Mouse (Mus musculus): ENCODE measurements around the gene Tbx1. TPM values are rescaled to one million over a fixed set of nuclear protein-coding genes. Genes with fewer than 3 reads are reported as not detected.
A peak's percentile ranks its signal among the peaks of the same experiment; 100 is the strongest.

Gene Tbx1
- polyA plus RNA-seq, 1 experiment from 2014 or later, result 0.47 TPM

- peak overlapping the region; percentile 57 for H3K4me3 ChIP-seq (ENCODE audit: low read length)
- ATAC-seq (replicated peaks; ENCODE audit: extremely low read depth, insufficient read depth, low FRiP score), result no peak
- H3K9me3 ChIP-seq (replicated peaks; ENCODE audit: control insufficient read depth, low read length), result no peaks in the 10 kb centered on the region
- H3K36me3 ChIP-seq (ENCODE audit: control insufficient read depth, insufficient read depth), result no peaks in the 10 kb centered on the region
- 5% methylated on average over 83 of the region's 83 CpGs for WGBS
- H3K4me2 ChIP-seq (ENCODE audit: low read depth, low read length), result peak overlapping the region; percentile 76
- H3K27ac ChIP-seq (ENCODE audit: low read length), result no peak overlapping the region
- H3K9ac ChIP-seq (ENCODE audit: low read length), result peak overlapping the region; percentile 3
- H3K27me3 ChIP-seq (ENCODE audit: control insufficient read depth, insufficient read depth, low read length), result peaks cover 91% of the 10 kb centered on the region
- peaks cover 35% of the 10 kb centered on the region for H3K4me1 ChIP-seq (ENCODE audit: control insufficient read depth, insufficient read depth, low read length)
Observed at GRCm38 (mm10) chr16:18586076-18586905, 4.2 kb downstream of the Tbx1 start.

- Histone ChIP-seq H3K9ac (ENCODE audit: low read length) (no peak overlapping the region), H3K36me3 (ENCODE audit: control insufficient read depth, insufficient read depth) (no peaks in the 10 kb centered on the region), H3K4me1 (ENCODE audit: control insufficient read depth, insufficient read depth, low read length) (peaks cover 32% of the 10 kb centered on the region), H3K4me2 (ENCODE audit: low read depth, low read length) (no peak overlapping the region), H3K4me3 (ENCODE audit: low read length) (peak overlapping the region; percentile 57), H3K27ac (ENCODE audit: low read length) (no peak overlapping the region), H3K27me3 (ENCODE audit: control insufficient read depth, insufficient read depth, low read length) (peaks cover 91% of the 10 kb centered on the region), H3K9me3 (replicated peaks; ENCODE audit: control insufficient read depth, low read length) (no peaks in the 10 kb centered on the region)
- ATAC-seq (replicated peaks; ENCODE audit: extremely low read depth, insufficient read depth, low FRiP score), result no peak
- WGBS, result 27% methylated on average over 10 of the region's 10 CpGs
Observed at GRCm38 (mm10) chr16:18585676-18586075, 4.8 kb downstream of the Tbx1 start.

- Histone ChIP-seq H3K9me3 (replicated peaks; ENCODE audit: control insufficient read depth, low read length) (no peaks in the 10 kb centered on the region), H3K4me2 (ENCODE audit: low read depth, low read length) (no peak overlapping the region), H3K27me3 (ENCODE audit: control insufficient read depth, insufficient read depth, low read length) (peaks cover 90% of the 10 kb centered on the region), H3K27ac (ENCODE audit: low read length) (no peak overlapping the region), H3K4me1 (ENCODE audit: control insufficient read depth, insufficient read depth, low read length) (peaks cover 27% of the 10 kb centered on the region), H3K9ac (ENCODE audit: low read length) (no peak overlapping the region), H3K4me3 (ENCODE audit: low read length) (no peak overlapping the region), H3K36me3 (ENCODE audit: control insufficient read depth, insufficient read depth) (no peaks in the 10 kb centered on the region)
- no peak for ATAC-seq (replicated peaks; ENCODE audit: extremely low read depth, insufficient read depth, low FRiP score)
- WGBS, result 58% methylated on average over 10 of the region's 10 CpGs
Observed at GRCm38 (mm10) chr16:18584901-18585510, 5.5 kb downstream of the Tbx1 start.

GRCm38 (mm10) chr16:18583673-18584357 lies 6.7 kb downstream of the Tbx1 start:
- Histone ChIP-seq H3K9me3 (replicated peaks; ENCODE audit: control insufficient read depth, low read length) (no peaks in the 10 kb centered on the region), H3K36me3 (ENCODE audit: control insufficient read depth, insufficient read depth) (no peaks in the 10 kb centered on the region), H3K4me3 (ENCODE audit: low read length) (no peak overlapping the region), H3K27ac (ENCODE audit: low read length) (no peak overlapping the region), H3K9ac (ENCODE audit: low read length) (no peak overlapping the region), H3K4me1 (ENCODE audit: control insufficient read depth, insufficient read depth, low read length) (peaks cover 25% of the 10 kb centered on the region), H3K27me3 (ENCODE audit: control insufficient read depth, insufficient read depth, low read length) (peaks cover 84% of the 10 kb centered on the region), H3K4me2 (ENCODE audit: low read depth, low read length) (no peak overlapping the region)
- no peak for ATAC-seq (replicated peaks; ENCODE audit: extremely low read depth, insufficient read depth, low FRiP score)
- WGBS, result 55% methylated on average over 10 of the region's 10 CpGs

GRCm38 (mm10) chr16:18583169-18583568 lies 7.3 kb downstream of the Tbx1 start:
- no peak for ATAC-seq (replicated peaks; ENCODE audit: extremely low read depth, insufficient read depth, low FRiP score)
- 48% methylated on average over 10 of the region's 10 CpGs for WGBS
- Histone ChIP-seq H3K27me3 (ENCODE audit: control insufficient read depth, insufficient read depth, low read length) (peaks cover 83% of the 10 kb centered on the region), H3K9me3 (replicated peaks; ENCODE audit: control insufficient read depth, low read length) (no peaks in the 10 kb centered on the region), H3K36me3 (ENCODE audit: control insufficient read depth, insufficient read depth) (no peaks in the 10 kb centered on the region), H3K9ac (ENCODE audit: low read length) (no peak overlapping the region), H3K4me2 (ENCODE audit: low read depth, low read length) (no peak overlapping the region), H3K4me1 (ENCODE audit: control insufficient read depth, insufficient read depth, low read length) (peaks cover 25% of the 10 kb centered on the region), H3K27ac (ENCODE audit: low read length) (no peak overlapping the region), H3K4me3 (ENCODE audit: low read length) (no peak overlapping the region)

- H3K4me2 ChIP-seq (ENCODE audit: low read depth, low read length), result peak overlapping the region; percentile 68
- peak overlapping the region; percentile 24; the same call in 1 of the 2 replicates for H3K9ac ChIP-seq (ENCODE audit: low read length)
- peak overlapping the region; percentile 53 for H3K4me3 ChIP-seq (ENCODE audit: low read length)
- H3K4me1 ChIP-seq (ENCODE audit: control insufficient read depth, insufficient read depth, low read length), result peaks cover 21% of the 10 kb centered on the region
- H3K27ac ChIP-seq (ENCODE audit: low read length), result no peak overlapping the region
- no peaks in the 10 kb centered on the region for H3K36me3 ChIP-seq (ENCODE audit: control insufficient read depth, insufficient read depth)
- H3K27me3 ChIP-seq (ENCODE audit: control insufficient read depth, insufficient read depth, low read length), result peaks cover 79% of the 10 kb centered on the region
- H3K9me3 ChIP-seq (replicated peaks; ENCODE audit: control insufficient read depth, low read length), result no peaks in the 10 kb centered on the region
- no peak for ATAC-seq (replicated peaks; ENCODE audit: extremely low read depth, insufficient read depth, low FRiP score)
- WGBS, result 4% methylated on average over 61 of the region's 67 CpGs
Observed at GRCm38 (mm10) chr16:18582426-18583148, 7.9 kb downstream of the Tbx1 start.

GRCm38 (mm10) chr16:18581623-18582205 lies 8.8 kb downstream of the Tbx1 start:
- H3K4me2 ChIP-seq (ENCODE audit: low read depth, low read length), result peak overlapping the region; percentile 68
- peaks cover 21% of the 10 kb centered on the region for H3K4me1 ChIP-seq (ENCODE audit: control insufficient read depth, insufficient read depth, low read length)
- 2% methylated on average over 48 of the region's 66 CpGs for WGBS
- H3K9me3 ChIP-seq (replicated peaks; ENCODE audit: control insufficient read depth, low read length), result no peaks in the 10 kb centered on the region
- H3K27ac ChIP-seq (ENCODE audit: low read length), result no peak overlapping the region
- no peak; the same call in 1 of the 2 replicates for ATAC-seq (replicated peaks; ENCODE audit: extremely low read depth, insufficient read depth, low FRiP score)
- peak overlapping the region; percentile 53 for H3K4me3 ChIP-seq (ENCODE audit: low read length)
- H3K27me3 ChIP-seq (ENCODE audit: control insufficient read depth, insufficient read depth, low read length), result peaks cover 77% of the 10 kb centered on the region
- peak overlapping the region; percentile 42 for H3K9ac ChIP-seq (ENCODE audit: low read length)
- H3K36me3 ChIP-seq (ENCODE audit: control insufficient read depth, insufficient read depth), result no peaks in the 10 kb centered on the region

- 20% methylated on average over 21 of the region's 21 CpGs for WGBS
- Histone ChIP-seq H3K9ac (ENCODE audit: low read length) (0 out of 2 replicates have a peak overlapping the region, but pooled peaks have one; percentile 3), H3K27me3 (ENCODE audit: control insufficient read depth, insufficient read depth, low read length) (peaks cover 72% of the 10 kb centered on the region), H3K27ac (ENCODE audit: low read length) (no peak overlapping the region), H3K4me3 (ENCODE audit: low read length) (peak overlapping the region; percentile 53), H3K4me1 (ENCODE audit: control insufficient read depth, insufficient read depth, low read length) (peaks cover 16% of the 10 kb centered on the region), H3K36me3 (ENCODE audit: control insufficient read depth, insufficient read depth) (no peaks in the 10 kb centered on the region), H3K4me2 (ENCODE audit: low read depth, low read length) (peak overlapping the region; percentile 68), H3K9me3 (replicated peaks; ENCODE audit: control insufficient read depth, low read length) (no peaks in the 10 kb centered on the region)
- ATAC-seq (replicated peaks; ENCODE audit: extremely low read depth, insufficient read depth, low FRiP score), result no peak
Observed at GRCm38 (mm10) chr16:18581050-18581622, 9.3 kb downstream of the Tbx1 start.
